Mouse (Mus musculus): ENCODE measurements around the gene Map3k4. TPM values are rescaled to one million over a fixed set of nuclear protein-coding genes. Genes with fewer than 3 reads are reported as not detected.

The Map3k4 gene
- total and polyA plus RNA-seq, 2 experiments: 10.7 to 19.2 TPM

GRCm38 (mm10) chr17:12335115-12335514, 16.5 kb upstream of the Map3k4 start:
- H3K79me2 ChIP-seq (ENCODE audit: control insufficient read depth, insufficient read depth, low read length): no peaks in the 10 kb centered on the region
- no peak overlapping the region for H3K9ac ChIP-seq (ENCODE audit: low read depth, low read length)
- H3K27ac ChIP-seq (replicated peaks; ENCODE audit: insufficient read depth, low read depth, low read length): no peak overlapping the region
- 47% methylated on average over 6 of the region's 6 CpGs for WGBS
- TF ChIP-seq POLR2A (IDR thresholded peaks at IDR 0.05; ENCODE audit: extremely low read depth, insufficient read depth, low read length): no peak
- peak; percentile 39; the same call in 1 of the 2 replicates for TF ChIP-seq CTCF (IDR thresholded peaks at IDR 0.05; ENCODE audit: low read depth, low read length)
- DNase-seq (ENCODE audit: extremely low read depth, low read depth, low spot score): peak; percentile 78
- no peak overlapping the region for H3K4me3 ChIP-seq (ENCODE audit: insufficient read depth, low read depth, low read length)
- no peaks in the 10 kb centered on the region for H3K36me3 ChIP-seq (ENCODE audit: control insufficient read depth, insufficient read depth, low read length)
- H3K27me3 ChIP-seq (ENCODE audit: control insufficient read depth, insufficient read depth, low read length): no peaks in the 10 kb centered on the region
- H3K4me1 ChIP-seq (ENCODE audit: control insufficient read depth, insufficient read depth, low read length): no peaks in the 10 kb centered on the region; the same call in 1 of the 2 replicates

- Histone ChIP-seq H3K4me1 (ENCODE audit: control insufficient read depth, insufficient read depth, low read length) (no peaks in the 10 kb centered on the region), H3K9ac (ENCODE audit: low read depth, low read length) (no peak overlapping the region), H3K4me3 (ENCODE audit: insufficient read depth, low read depth, low read length) (no peak overlapping the region), H3K79me2 (ENCODE audit: control insufficient read depth, insufficient read depth, low read length) (no peaks in the 10 kb centered on the region), H3K36me3 (ENCODE audit: control insufficient read depth, insufficient read depth, low read length) (no peaks in the 10 kb centered on the region), H3K27ac (replicated peaks; ENCODE audit: insufficient read depth, low read depth, low read length) (no peak overlapping the region), H3K27me3 (ENCODE audit: control insufficient read depth, insufficient read depth, low read length) (no peaks in the 10 kb centered on the region)
- peak; percentile 51 for DNase-seq (ENCODE audit: extremely low read depth, low read depth, low spot score)
- WGBS: 23% methylated on average over 14 of the region's 14 CpGs
- TF ChIP-seq CTCF (IDR thresholded peaks at IDR 0.05; ENCODE audit: low read depth, low read length): no peak
- TF ChIP-seq POLR2A (IDR thresholded peaks at IDR 0.05; ENCODE audit: extremely low read depth, insufficient read depth, low read length): no peak
Measured at GRCm38 (mm10) chr17:12327847-12328518, 9.4 kb upstream of the Map3k4 start.

GRCm38 (mm10) chr17:12319786-12320185, 1.2 kb upstream of the Map3k4 start:
- WGBS: 84% methylated on average over 7 of the region's 7 CpGs
- Histone ChIP-seq H3K4me1 (ENCODE audit: control insufficient read depth, insufficient read depth, low read length) (peaks cover 8% of the 10 kb centered on the region; the same call in 1 of the 2 replicates), H3K36me3 (ENCODE audit: control insufficient read depth, insufficient read depth, low read length) (no peaks in the 10 kb centered on the region), H3K9ac (ENCODE audit: low read depth, low read length) (no peak overlapping the region), H3K27me3 (ENCODE audit: control insufficient read depth, insufficient read depth, low read length) (no peaks in the 10 kb centered on the region), H3K79me2 (ENCODE audit: control insufficient read depth, insufficient read depth, low read length) (peaks cover 11% of the 10 kb centered on the region; the same call in 1 of the 2 replicates), H3K27ac (replicated peaks; ENCODE audit: insufficient read depth, low read depth, low read length) (no peak overlapping the region), H3K4me3 (ENCODE audit: insufficient read depth, low read depth, low read length) (no peak overlapping the region)
- DNase-seq (ENCODE audit: extremely low read depth, low read depth, low spot score): no peak
- no peak for TF ChIP-seq CTCF (IDR thresholded peaks at IDR 0.05; ENCODE audit: low read depth, low read length)
- TF ChIP-seq POLR2A (IDR thresholded peaks at IDR 0.05; ENCODE audit: extremely low read depth, insufficient read depth, low read length): no peak

GRCm38 (mm10) chr17:12317954-12318651, 493 bp downstream of the Map3k4 start:
- H3K9ac ChIP-seq (ENCODE audit: low read depth, low read length): peak overlapping the region; percentile 89
- no peak overlapping the region; the same call in 1 of the 2 replicates for H3K27ac ChIP-seq (replicated peaks; ENCODE audit: insufficient read depth, low read depth, low read length)
- H3K27me3 ChIP-seq (ENCODE audit: control insufficient read depth, insufficient read depth, low read length): no peaks in the 10 kb centered on the region
- H3K4me1 ChIP-seq (ENCODE audit: control insufficient read depth, insufficient read depth, low read length): peaks cover 8% of the 10 kb centered on the region; the same call in 1 of the 2 replicates
- TF ChIP-seq POLR2A (IDR thresholded peaks at IDR 0.05; ENCODE audit: extremely low read depth, insufficient read depth, low read length) (no peak), CTCF (IDR thresholded peaks at IDR 0.05; ENCODE audit: low read depth, low read length) (no peak; the same call in 1 of the 2 replicates)
- WGBS: 1% methylated on average over 59 of the region's 59 CpGs
- H3K4me3 ChIP-seq (ENCODE audit: insufficient read depth, low read depth, low read length): peak overlapping the region; percentile 82
- no peaks in the 10 kb centered on the region for H3K36me3 ChIP-seq (ENCODE audit: control insufficient read depth, insufficient read depth, low read length)
- no peak for DNase-seq (ENCODE audit: extremely low read depth, low read depth, low spot score)
- peaks cover 17% of the 10 kb centered on the region; the same call in 1 of the 2 replicates for H3K79me2 ChIP-seq (ENCODE audit: control insufficient read depth, insufficient read depth, low read length)

GRCm38 (mm10) chr17:12317607-12317953, 1.0 kb downstream of the Map3k4 start:
- DNase-seq (ENCODE audit: extremely low read depth, low read depth, low spot score): no peak
- peaks cover 8% of the 10 kb centered on the region; the same call in 1 of the 2 replicates for H3K4me1 ChIP-seq (ENCODE audit: control insufficient read depth, insufficient read depth, low read length)
- peak overlapping the region; percentile 89 for H3K9ac ChIP-seq (ENCODE audit: low read depth, low read length)
- peak overlapping the region; percentile 82 for H3K4me3 ChIP-seq (ENCODE audit: insufficient read depth, low read depth, low read length)
- TF ChIP-seq CTCF (IDR thresholded peaks at IDR 0.05; ENCODE audit: low read depth, low read length): no peak
- no peak for TF ChIP-seq POLR2A (IDR thresholded peaks at IDR 0.05; ENCODE audit: extremely low read depth, insufficient read depth, low read length)
- 31% methylated on average over 7 of the region's 7 CpGs for WGBS
- H3K27ac ChIP-seq (replicated peaks; ENCODE audit: insufficient read depth, low read depth, low read length): no peak overlapping the region
- H3K27me3 ChIP-seq (ENCODE audit: control insufficient read depth, insufficient read depth, low read length): no peaks in the 10 kb centered on the region
- peaks cover 21% of the 10 kb centered on the region; the same call in 1 of the 2 replicates for H3K79me2 ChIP-seq (ENCODE audit: control insufficient read depth, insufficient read depth, low read length)
- H3K36me3 ChIP-seq (ENCODE audit: control insufficient read depth, insufficient read depth, low read length): no peaks in the 10 kb centered on the region

Measured in liver, adult 2 months (tissue).